Mouse (Mus musculus): ENCODE measurements around the gene Hoxc13. TPM values are rescaled to one million over a fixed set of nuclear protein-coding genes. Genes with fewer than 3 reads are reported as not detected.

The Hoxc13 gene
- polyA plus RNA-seq, 1 experiment: not detected

- H3K4me3 ChIP-seq (ENCODE audit: extremely low read depth, insufficient read depth, insufficient read length): no peak overlapping the region
- H3K36me3 ChIP-seq (ENCODE audit: control insufficient read depth, insufficient read depth, low read length): no peaks in the 10 kb centered on the region
- peaks cover 9% of the 10 kb centered on the region for H3K27me3 ChIP-seq (ENCODE audit: control insufficient read depth, insufficient read depth, low read length)
- no peak for DNase-seq (ENCODE audit: low read depth in 1 of 2, low spot score in 2 of 2)
- H3K4me1 ChIP-seq (ENCODE audit: control insufficient read depth, insufficient read depth, insufficient read length): no peaks in the 10 kb centered on the region
- TF ChIP-seq POLR2A (IDR thresholded peaks at IDR 0.05; ENCODE audit: low read depth, low read length): no peak
- TF ChIP-seq CTCF (IDR thresholded peaks at IDR 0.05; ENCODE audit: extremely low read depth, insufficient read depth, insufficient read length, insufficient replicate concordance): no peak
- WGBS: 6% methylated on average over 22 of the region's 22 CpGs
- no peak overlapping the region for H3K27ac ChIP-seq (ENCODE audit: insufficient read depth, low read length)
Observed at GRCm38 (mm10) chr15:102910496-102911095, 10.3 kb upstream of the Hoxc13 start.

GRCm38 (mm10) chr15:102913038-102913585 lies 7.8 kb upstream of the Hoxc13 start:
- Histone ChIP-seq H3K4me1 (ENCODE audit: control insufficient read depth, insufficient read depth, insufficient read length) (no peaks in the 10 kb centered on the region), H3K4me3 (ENCODE audit: extremely low read depth, insufficient read depth, insufficient read length) (no peak overlapping the region), H3K36me3 (ENCODE audit: control insufficient read depth, insufficient read depth, low read length) (no peaks in the 10 kb centered on the region), H3K27ac (ENCODE audit: insufficient read depth, low read length) (no peak overlapping the region), H3K27me3 (ENCODE audit: control insufficient read depth, insufficient read depth, low read length) (peaks cover 11% of the 10 kb centered on the region)
- WGBS: 4% methylated on average over 19 of the region's 19 CpGs
- DNase-seq (ENCODE audit: low read depth in 1 of 2, low spot score in 2 of 2): no peak
- TF ChIP-seq POLR2A (IDR thresholded peaks at IDR 0.05; ENCODE audit: low read depth, low read length): no peak
- TF ChIP-seq CTCF (IDR thresholded peaks at IDR 0.05; ENCODE audit: extremely low read depth, insufficient read depth, insufficient read length, insufficient replicate concordance): no peak

- Histone ChIP-seq H3K4me3 (ENCODE audit: extremely low read depth, insufficient read depth, insufficient read length) (no peak overlapping the region), H3K36me3 (ENCODE audit: control insufficient read depth, insufficient read depth, low read length) (no peaks in the 10 kb centered on the region), H3K27ac (ENCODE audit: insufficient read depth, low read length) (no peak overlapping the region), H3K27me3 (ENCODE audit: control insufficient read depth, insufficient read depth, low read length) (peaks cover 25% of the 10 kb centered on the region), H3K4me1 (ENCODE audit: control insufficient read depth, insufficient read depth, insufficient read length) (no peaks in the 10 kb centered on the region)
- TF ChIP-seq POLR2A (IDR thresholded peaks at IDR 0.05; ENCODE audit: low read depth, low read length) (no peak), CTCF (IDR thresholded peaks at IDR 0.05; ENCODE audit: extremely low read depth, insufficient read depth, insufficient read length, insufficient replicate concordance) (no peak)
- 8% methylated on average over 20 of the region's 20 CpGs for WGBS
- no peak for DNase-seq (ENCODE audit: low read depth in 1 of 2, low spot score in 2 of 2)
Observed at GRCm38 (mm10) chr15:102917972-102918572, 2.8 kb upstream of the Hoxc13 start.

- Histone ChIP-seq H3K4me3 (ENCODE audit: extremely low read depth, insufficient read depth, insufficient read length) (no peak overlapping the region), H3K36me3 (ENCODE audit: control insufficient read depth, insufficient read depth, low read length) (no peaks in the 10 kb centered on the region), H3K27ac (ENCODE audit: insufficient read depth, low read length) (no peak overlapping the region), H3K27me3 (ENCODE audit: control insufficient read depth, insufficient read depth, low read length) (peaks cover 22% of the 10 kb centered on the region), H3K4me1 (ENCODE audit: control insufficient read depth, insufficient read depth, insufficient read length) (no peaks in the 10 kb centered on the region)
- no peak for DNase-seq (ENCODE audit: low read depth in 1 of 2, low spot score in 2 of 2)
- WGBS: 9% methylated on average over 7 of the region's 7 CpGs
- TF ChIP-seq CTCF (IDR thresholded peaks at IDR 0.05; ENCODE audit: extremely low read depth, insufficient read depth, insufficient read length, insufficient replicate concordance) (no peak), POLR2A (IDR thresholded peaks at IDR 0.05; ENCODE audit: low read depth, low read length) (no peak)
Observed at GRCm38 (mm10) chr15:102918611-102919265, 2.2 kb upstream of the Hoxc13 start.

GRCm38 (mm10) chr15:102919336-102920180 lies 1.3 kb upstream of the Hoxc13 start:
- peaks cover 22% of the 10 kb centered on the region for H3K27me3 ChIP-seq (ENCODE audit: control insufficient read depth, insufficient read depth, low read length)
- no peak overlapping the region for H3K4me3 ChIP-seq (ENCODE audit: extremely low read depth, insufficient read depth, insufficient read length)
- 9% methylated on average over 12 of the region's 12 CpGs for WGBS
- H3K36me3 ChIP-seq (ENCODE audit: control insufficient read depth, insufficient read depth, low read length): no peaks in the 10 kb centered on the region
- no peak overlapping the region for H3K27ac ChIP-seq (ENCODE audit: insufficient read depth, low read length)
- DNase-seq (ENCODE audit: low read depth in 1 of 2, low spot score in 2 of 2): no peak
- TF ChIP-seq CTCF (IDR thresholded peaks at IDR 0.05; ENCODE audit: extremely low read depth, insufficient read depth, insufficient read length, insufficient replicate concordance) (no peak), POLR2A (IDR thresholded peaks at IDR 0.05; ENCODE audit: low read depth, low read length) (no peak)
- no peaks in the 10 kb centered on the region for H3K4me1 ChIP-seq (ENCODE audit: control insufficient read depth, insufficient read depth, insufficient read length)

GRCm38 (mm10) chr15:102920619-102921018 lies 284 bp upstream of the Hoxc13 start:
- 6% methylated on average over 20 of the region's 20 CpGs for WGBS
- DNase-seq (ENCODE audit: low read depth in 1 of 2, low spot score in 2 of 2): no peak
- H3K27me3 ChIP-seq (ENCODE audit: control insufficient read depth, insufficient read depth, low read length): peaks cover 25% of the 10 kb centered on the region
- H3K4me3 ChIP-seq (ENCODE audit: extremely low read depth, insufficient read depth, insufficient read length): no peak overlapping the region
- H3K4me1 ChIP-seq (ENCODE audit: control insufficient read depth, insufficient read depth, insufficient read length): no peaks in the 10 kb centered on the region
- no peak for TF ChIP-seq CTCF (IDR thresholded peaks at IDR 0.05; ENCODE audit: extremely low read depth, insufficient read depth, insufficient read length, insufficient replicate concordance)
- TF ChIP-seq POLR2A (IDR thresholded peaks at IDR 0.05; ENCODE audit: low read depth, low read length): no peak
- H3K27ac ChIP-seq (ENCODE audit: insufficient read depth, low read length): no peak overlapping the region
- H3K36me3 ChIP-seq (ENCODE audit: control insufficient read depth, insufficient read depth, low read length): no peaks in the 10 kb centered on the region

Data from spleen, adult 2 months (tissue).